Mouse (Mus musculus): ENCODE data around the gene Dab2ip. TPM values are rescaled to one million over a fixed set of nuclear protein-coding genes. Genes with fewer than 3 reads are reported as not detected.

The Dab2ip gene
- total RNA-seq, 1 experiment from 2014 or later, result 137 TPM

- no peak for DNase-seq
Measured at GRCm38 (mm10) chr2:35595718-35596117, 37.7 kb downstream of the Dab2ip start.

- DNase-seq, result no peak
Measured at GRCm38 (mm10) chr2:35596796-35597195, 38.7 kb downstream of the Dab2ip start.

- DNase-seq, result no peak
Measured at GRCm38 (mm10) chr2:35598819-35599218, 40.8 kb downstream of the Dab2ip start.

GRCm38 (mm10) chr2:35601665-35602064 is 43.6 kb downstream of the Dab2ip start:
- no peak for DNase-seq

GRCm38 (mm10) chr2:35607476-35607875 is 49.4 kb downstream of the Dab2ip start:
- DNase-seq, result no peak

- no peak for DNase-seq
Measured at GRCm38 (mm10) chr2:35608856-35609255, 50.8 kb downstream of the Dab2ip start.

GRCm38 (mm10) chr2:35609317-35609716 is 51.3 kb downstream of the Dab2ip start:
- DNase-seq, result no peak

GRCm38 (mm10) chr2:35610168-35610951 is 52.3 kb downstream of the Dab2ip start:
- DNase-seq, result no peak

- no peak for DNase-seq
Measured at GRCm38 (mm10) chr2:35610976-35611375, 52.9 kb downstream of the Dab2ip start.

- no peak for DNase-seq
Measured at GRCm38 (mm10) chr2:35611645-35612044, 53.6 kb downstream of the Dab2ip start.

GRCm38 (mm10) chr2:35612297-35612696 is 54.2 kb downstream of the Dab2ip start:
- DNase-seq, result no peak

GRCm38 (mm10) chr2:35613946-35614353 is 55.9 kb downstream of the Dab2ip start:
- DNase-seq, result peak; percentile 24

- DNase-seq, result no peak
Measured at GRCm38 (mm10) chr2:35614411-35614810, 56.3 kb downstream of the Dab2ip start.

- no peak for DNase-seq
Measured at GRCm38 (mm10) chr2:35615366-35615765, 57.3 kb downstream of the Dab2ip start.

GRCm38 (mm10) chr2:35615977-35616376 is 57.9 kb downstream of the Dab2ip start:
- DNase-seq, result no peak

- no peak for DNase-seq
Measured at GRCm38 (mm10) chr2:35616891-35617658, 59.0 kb downstream of the Dab2ip start.

GRCm38 (mm10) chr2:35618981-35619380 is 60.9 kb downstream of the Dab2ip start:
- DNase-seq, result no peak

- peak; percentile 29 for DNase-seq
Measured at GRCm38 (mm10) chr2:35619532-35619931, 61.5 kb downstream of the Dab2ip start.

- DNase-seq, result no peak
Measured at GRCm38 (mm10) chr2:35620364-35621224, 62.5 kb downstream of the Dab2ip start.

- no peak for DNase-seq
Measured at GRCm38 (mm10) chr2:35621225-35621519, 63.1 kb downstream of the Dab2ip start.

- DNase-seq, result peak; percentile 74
Measured at GRCm38 (mm10) chr2:35621796-35622195, 63.7 kb downstream of the Dab2ip start.

GRCm38 (mm10) chr2:35622261-35623103 is 64.4 kb downstream of the Dab2ip start:
- no peak for DNase-seq

Data from adrenal gland, postnatal 25 days (tissue).